Mouse (Mus musculus) intestine, embryonic 14.5 days (tissue): Measurements from ENCODE around the gene Zdhhc6. TPM values are rescaled to one million over a fixed set of nuclear protein-coding genes. Genes with fewer than 3 reads are reported as not detected.

Experiments
- ATAC-seq: fragments of 200-750 bp; cut with Nextera tagmentation; replicated peaks from 2 replicates; pipeline ENCODE4 v1.8.0; 2017; ENCODE audit warnings: low read depth, moderate number of reproducible peaks, moderate TSS enrichment, moderate library complexity; ENCODE audit not compliant: low FRiP score, low TSS enrichment
- DNase-seq: peaks from one replicate; pipeline ENCODE4 v3.0.0-alpha.2; 2018; ENCODE audit warnings: low spot score
- H3K27ac ChIP-seq: fragments of 300-500 bp; sonication (generic); 2 replicates; pipeline ENCODE4 v1.5.1; 2014; ENCODE audit warnings: low read depth, mild to moderate bottlenecking, control low read depth
- H3K27me3 ChIP-seq: fragments of 300-500 bp; sonication (generic); replicated peaks from 2 replicates; pipeline ENCODE4 v1.6.1; 2014; ENCODE audit warnings: low read length, control low read depth; ENCODE audit not compliant: control insufficient read depth, insufficient read depth
- H3K36me3 ChIP-seq: fragments of 300-500 bp; sonication (generic); 2 replicates; pipeline ENCODE4 v1.6.1; 2014; ENCODE audit warnings: low read length, control low read depth; ENCODE audit not compliant: control insufficient read depth, insufficient read depth
- H3K4me1 ChIP-seq: fragments of 300-500 bp; sonication (generic); replicated peaks from 2 replicates; pipeline ENCODE4 v1.6.1; 2014; ENCODE audit warnings: low read length, control low read depth, mixed read lengths; ENCODE audit not compliant: control insufficient read depth, insufficient read depth
- H3K4me2 ChIP-seq: fragments of 300-500 bp; sonication (generic); 2 replicates; pipeline ENCODE4 v1.6.1; 2014; ENCODE audit warnings: low read length
- H3K4me3 ChIP-seq: fragments of 300-500 bp; sonication (generic); 2 replicates; pipeline ENCODE4 v1.5.1; 2014; ENCODE audit warnings: low read depth, low read length, control low read depth, mixed read lengths
- H3K9ac ChIP-seq: fragments of 300-500 bp; sonication (generic); 2 replicates; pipeline ENCODE4 v1.6.1; 2014; ENCODE audit warnings: mild to moderate bottlenecking, low read length
- H3K9me3 ChIP-seq: fragments of 300-500 bp; sonication (generic); 2 replicates; pipeline ENCODE4 v1.6.1; 2016; ENCODE audit warnings: low read length, control low read depth; ENCODE audit not compliant: control insufficient read depth
- WGBS: fragments of 180-500 bp; shearing (Covaris S2); extraction: QIAGEN DNeasy Blood & Tissue Kit; methylation state at CpG from one replicate; pipeline ENCODE4 v1.1.7; 2014; 5-methylcytosine and 5-hydroxymethylcytosine counted together
- polyA plus RNA-seq: library from polyadenylated mRNA; unstranded; fragments of >200 nt; fragmentation: Nextera tagmentation; extraction: Ambion mirVana; gene quantifications from 2 replicates; pipeline ENCODE4 v1.2.1, GENCODE M21; 2014

Gene Zdhhc6
- polyA plus RNA-seq, 1 experiment from 2014 or later: 102 TPM

DNA sequence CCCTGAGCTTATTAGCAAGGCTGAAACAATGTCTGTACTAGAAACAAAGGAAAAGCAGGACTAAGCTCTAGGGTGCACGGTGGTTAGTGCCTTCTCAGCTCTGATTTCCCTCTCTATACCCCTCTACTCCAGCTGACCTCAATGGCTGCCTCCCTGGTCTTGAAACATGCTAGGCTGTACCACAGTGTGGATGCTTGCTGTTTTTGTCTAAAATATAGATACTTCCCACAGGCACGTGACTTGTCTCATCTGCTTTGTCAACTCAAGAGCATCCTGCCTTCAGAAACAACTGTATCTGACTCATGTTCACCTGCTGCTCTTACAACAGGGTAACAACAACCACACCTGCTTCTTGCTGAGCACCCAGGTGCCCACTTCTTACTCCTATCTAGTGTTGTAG is 18.3 kb downstream of the Zdhhc6 start:
- H3K4me1 ChIP-seq: no peaks in the 10 kb centered on the region
- H3K27ac ChIP-seq: no peak overlapping the region
- no peak overlapping the region for H3K4me3 ChIP-seq
- DNase-seq (no peak), ATAC-seq (no peak)
- no peaks in the 10 kb centered on the region for H3K27me3 ChIP-seq
- 90% methylated on average over 2 of the region's 2 CpGs for WGBS
- no peak overlapping the region for H3K4me2 ChIP-seq
- no peaks in the 10 kb centered on the region for H3K9me3 ChIP-seq
- peaks cover 82% of the 10 kb centered on the region for H3K36me3 ChIP-seq
- no peak overlapping the region for H3K9ac ChIP-seq

DNA sequence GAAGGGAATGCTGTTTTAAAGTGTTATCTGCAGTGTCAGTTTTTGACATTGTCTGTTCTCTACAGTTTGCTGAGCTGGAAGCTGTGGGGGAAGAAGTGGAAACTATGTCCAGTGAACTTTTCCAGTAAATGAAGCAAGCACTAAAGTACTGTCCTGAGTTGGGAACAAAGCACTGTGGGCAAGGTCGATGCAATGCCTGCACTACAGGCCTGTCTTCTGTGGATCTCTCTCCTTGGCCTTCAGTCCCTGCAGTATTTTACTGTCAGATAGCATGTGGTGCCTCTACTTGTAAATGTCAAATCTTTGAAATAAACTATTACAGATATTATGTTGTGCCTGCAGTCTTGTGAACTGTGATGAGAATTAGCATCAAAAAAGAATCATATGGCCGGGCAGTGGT is 19.5 kb downstream of the Zdhhc6 start:
- no peaks in the 10 kb centered on the region for H3K27me3 ChIP-seq
- H3K4me3 ChIP-seq: no peak overlapping the region
- no peaks in the 10 kb centered on the region for H3K4me1 ChIP-seq
- H3K9me3 ChIP-seq: no peaks in the 10 kb centered on the region
- no peak overlapping the region for H3K4me2 ChIP-seq
- peaks cover 74% of the 10 kb centered on the region for H3K36me3 ChIP-seq
- no peak overlapping the region for H3K27ac ChIP-seq
- no peak for ATAC-seq
- DNase-seq: no peak
- WGBS: 97% methylated on average over 2 of the region's 2 CpGs
- H3K9ac ChIP-seq: no peak overlapping the region

DNA sequence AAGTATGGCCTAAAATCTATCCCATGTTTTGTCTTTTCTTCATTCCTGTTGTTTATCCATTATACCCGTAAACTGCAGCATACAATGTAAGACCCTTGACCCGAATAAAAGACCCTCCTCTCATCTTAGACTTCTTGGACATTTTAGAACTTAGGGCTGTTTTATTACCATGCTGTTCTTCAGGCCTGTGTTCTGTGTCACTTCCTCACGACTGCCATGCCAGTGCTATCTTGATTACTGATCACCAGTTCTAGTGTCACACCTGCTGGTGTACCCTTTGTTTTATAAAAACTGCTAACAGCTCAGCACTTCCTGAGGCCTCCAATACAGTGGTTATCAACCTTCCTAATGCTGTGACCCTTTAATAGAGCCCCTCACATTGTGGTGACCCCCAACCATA is 20.3 kb downstream of the Zdhhc6 start:
- Histone ChIP-seq H3K27me3 (no peaks in the 10 kb centered on the region), H3K4me3 (no peak overlapping the region), H3K27ac (no peak overlapping the region), H3K4me2 (no peak overlapping the region), H3K9ac (no peak overlapping the region), H3K36me3 (peaks cover 75% of the 10 kb centered on the region), H3K9me3 (no peaks in the 10 kb centered on the region), H3K4me1 (no peaks in the 10 kb centered on the region)
- ATAC-seq (no peak), DNase-seq (no peak)
- 80% methylated on average over 3 of the region's 3 CpGs for WGBS

DNA sequence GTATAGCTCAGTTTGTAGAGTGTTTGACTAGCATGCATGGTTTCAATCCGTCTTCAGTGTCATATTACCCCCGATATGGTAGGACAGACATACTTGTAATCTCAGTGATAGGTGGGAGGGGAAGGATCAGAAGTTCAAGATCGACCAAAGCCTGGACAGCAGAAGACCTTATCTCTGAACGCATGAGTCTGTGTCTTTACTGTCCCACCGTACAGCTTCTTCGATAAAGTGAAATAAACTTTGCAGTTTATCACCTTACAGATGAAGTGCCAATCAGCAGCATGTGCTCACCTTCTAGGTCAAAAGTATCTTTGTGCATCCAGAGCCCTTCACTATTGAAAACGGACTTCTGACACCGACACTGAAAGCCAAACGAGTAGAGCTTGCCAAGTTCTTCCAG is 20.8 kb downstream of the Zdhhc6 start:
- no peak overlapping the region for H3K9ac ChIP-seq
- DNase-seq (no peak), ATAC-seq (no peak)
- no peak overlapping the region for H3K4me2 ChIP-seq
- H3K4me3 ChIP-seq: no peak overlapping the region
- H3K36me3 ChIP-seq: peaks cover 72% of the 10 kb centered on the region
- WGBS: 90% methylated on average over 9 of the region's 9 CpGs
- no peaks in the 10 kb centered on the region for H3K9me3 ChIP-seq
- no peaks in the 10 kb centered on the region for H3K4me1 ChIP-seq
- H3K27ac ChIP-seq: no peak overlapping the region
- no peaks in the 10 kb centered on the region for H3K27me3 ChIP-seq

DNA sequence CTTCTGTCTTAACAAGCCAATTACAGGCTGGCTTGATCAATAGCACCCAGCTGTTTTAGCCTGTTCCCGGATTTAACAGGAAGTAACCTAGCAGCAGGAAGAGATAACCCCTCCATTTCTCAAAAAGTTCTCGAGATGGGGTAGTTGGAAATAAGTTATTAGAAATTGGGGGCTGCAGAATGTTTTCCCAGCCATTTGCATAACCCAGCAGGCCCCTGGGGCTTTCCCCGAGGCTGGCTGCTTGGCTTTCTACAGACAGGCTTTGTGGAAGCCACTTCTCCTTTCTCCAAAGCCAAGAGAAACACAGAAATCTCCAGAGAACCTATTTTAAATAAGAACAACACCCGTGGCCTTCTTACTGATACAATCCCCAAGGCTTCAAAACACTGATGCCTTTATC is 22.7 kb downstream of the Zdhhc6 start:
- Histone ChIP-seq H3K9me3 (no peaks in the 10 kb centered on the region), H3K4me3 (no peak overlapping the region), H3K4me2 (no peak overlapping the region), H3K27me3 (no peaks in the 10 kb centered on the region), H3K9ac (no peak overlapping the region), H3K36me3 (peaks cover 70% of the 10 kb centered on the region), H3K27ac (no peak overlapping the region), H3K4me1 (no peaks in the 10 kb centered on the region)
- no peak for DNase-seq
- ATAC-seq: no peak
- 45% methylated on average over 4 of the region's 4 CpGs for WGBS

DNA sequence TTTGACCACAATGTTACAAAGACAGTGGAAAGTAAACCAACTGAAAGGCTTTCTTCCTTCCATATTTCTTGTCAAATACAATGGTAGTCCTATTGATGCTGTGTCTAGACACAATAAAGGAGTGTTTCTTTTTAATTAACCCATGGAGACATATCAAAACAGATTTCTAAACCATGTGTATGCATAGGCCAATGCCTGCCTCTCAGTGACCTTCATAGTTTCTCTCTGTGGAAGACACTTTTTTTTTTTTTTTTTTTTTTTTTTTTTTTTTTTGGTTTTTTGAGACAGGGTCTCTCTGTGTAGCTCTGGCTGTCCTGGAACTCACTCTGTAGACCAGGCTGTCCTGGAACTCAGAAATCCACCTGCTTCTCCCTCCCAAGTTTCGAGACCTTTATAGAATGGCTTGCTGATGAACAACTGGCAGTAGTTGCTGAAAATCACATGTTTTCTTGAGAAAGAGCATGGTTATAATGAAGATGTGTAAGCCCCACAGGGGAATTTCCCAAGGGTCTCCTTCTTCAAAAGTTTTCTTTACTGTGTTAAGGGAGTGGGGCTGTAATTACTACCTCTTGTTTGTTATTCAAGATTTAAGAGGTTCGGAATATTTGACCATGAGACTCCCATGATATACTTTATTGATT is 23.5 kb downstream of the Zdhhc6 start:
- H3K9ac ChIP-seq: no peak overlapping the region
- peaks cover 63% of the 10 kb centered on the region for H3K36me3 ChIP-seq
- no peak overlapping the region for H3K4me3 ChIP-seq
- H3K9me3 ChIP-seq: no peaks in the 10 kb centered on the region
- 97% methylated on average over 2 of the region's 2 CpGs for WGBS
- no peaks in the 10 kb centered on the region for H3K27me3 ChIP-seq
- ATAC-seq (no peak), DNase-seq (no peak)
- no peaks in the 10 kb centered on the region for H3K4me1 ChIP-seq
- H3K27ac ChIP-seq: no peak overlapping the region
- H3K4me2 ChIP-seq: no peak overlapping the region

- WGBS: 83% methylated on average over 2 of the region's 2 CpGs
- Histone ChIP-seq H3K27ac (no peak overlapping the region), H3K36me3 (peaks cover 53% of the 10 kb centered on the region), H3K9me3 (no peaks in the 10 kb centered on the region), H3K27me3 (no peaks in the 10 kb centered on the region), H3K9ac (no peak overlapping the region), H3K4me1 (no peaks in the 10 kb centered on the region), H3K4me2 (no peak overlapping the region), H3K4me3 (no peak overlapping the region)
- DNase-seq (no peak), ATAC-seq (no peak)
Observed at GRCm38 (mm10) chr19:55290621-55291270, 25.1 kb downstream of the Zdhhc6 start.

- no peak for ATAC-seq
- H3K9ac ChIP-seq: no peak overlapping the region
- no peak for DNase-seq
- H3K27ac ChIP-seq: no peak overlapping the region
- H3K36me3 ChIP-seq: peaks cover 47% of the 10 kb centered on the region
- no peak overlapping the region for H3K4me3 ChIP-seq
- no peaks in the 10 kb centered on the region for H3K9me3 ChIP-seq
- no peak overlapping the region for H3K4me2 ChIP-seq
- H3K27me3 ChIP-seq: no peaks in the 10 kb centered on the region
- H3K4me1 ChIP-seq: no peaks in the 10 kb centered on the region
Observed at GRCm38 (mm10) chr19:55288974-55289373, 26.9 kb downstream of the Zdhhc6 start.

GRCm38 (mm10) chr19:55286034-55286433 is 29.8 kb downstream of the Zdhhc6 start:
- H3K4me1 ChIP-seq: no peaks in the 10 kb centered on the region
- no peak overlapping the region for H3K9ac ChIP-seq
- H3K27me3 ChIP-seq: no peaks in the 10 kb centered on the region
- WGBS: 88% methylated on average over 4 of the region's 4 CpGs
- no peaks in the 10 kb centered on the region for H3K9me3 ChIP-seq
- no peak overlapping the region for H3K4me2 ChIP-seq
- DNase-seq (no peak), ATAC-seq (no peak)
- no peak overlapping the region for H3K27ac ChIP-seq
- peaks cover 58% of the 10 kb centered on the region for H3K36me3 ChIP-seq
- H3K4me3 ChIP-seq: no peak overlapping the region
